Mouse (Mus musculus): ENCODE measurements around the gene Olfr1484. TPM values are rescaled to one million over a fixed set of nuclear protein-coding genes. Genes with fewer than 3 reads are reported as not detected.
"Not testable (repeated sequence)": the region's sequence is repeated elsewhere in the genome, so short reads cannot be mapped to it uniquely, and the experiment has no call there.

Gene Olfr1484
- not detected for total RNA-seq (2021)
- long read RNA-seq, experiment 1: 0 reads
- long read RNA-seq, experiment 2: 0 reads

- no peak for DNase-seq (ENCODE audit: low spot score in 2 of 2)
Observed at GRCm38 (mm10) chr19:13583211-13583610, at the start of gene Olfr1484. TSS of gene Olfr1484 (plus strand) at chr19:13583511.

- not testable (repeated sequence) for DNase-seq (ENCODE audit: low spot score in 2 of 2)
Observed at GRCm38 (mm10) chr19:13617075-13617474, 33.8 kb downstream of the Olfr1484 start, which contains the start of gene Olfr1487. TSS of gene Olfr1487 (plus strand) at chr19:13617375.

- no peak for DNase-seq (ENCODE audit: low spot score in 2 of 2)
Observed at GRCm38 (mm10) chr19:13631321-13631720, 48.0 kb downstream of the Olfr1484 start, which contains the start of gene Olfr1489. TSS of gene Olfr1489 (plus strand) at chr19:13631621.

Small RNAs within 50 kb of the gene (microRNA-seq; reads per million reads assigned to microRNA genes)
- gene Gm22323 (not detected), gene Gm23931 (not detected)

Other genes starting within 250 kb of the Olfr1484 start
- gene Olfr1466, start 244.6 kb upstream of the Olfr1484 start, total RNA-seq (2021): not detected
- gene Olfr1467, start 221.3 kb upstream of the Olfr1484 start, total RNA-seq (2021): not detected
- not detected for gene Olfr1469, start 175.7 kb upstream of the Olfr1484 start, total RNA-seq (2021)
- gene Olfr1471, start 140.1 kb upstream of the Olfr1484 start, total RNA-seq (2021): not detected
- gene Olfr1472, start 127.4 kb upstream of the Olfr1484 start, total RNA-seq (2021): not detected
- not detected for gene Olfr1474, start 113.9 kb upstream of the Olfr1484 start, total RNA-seq (2021)
- not detected for gene Olfr1475, start 103.3 kb upstream of the Olfr1484 start, total RNA-seq (2021)
- not detected for gene Olfr1477, start 83.0 kb upstream of the Olfr1484 start, total RNA-seq (2021)
- not detected for gene Olfr1480, start 55.6 kb upstream of the Olfr1484 start, total RNA-seq (2021)
- gene Olfr1487, start 33.9 kb downstream of the Olfr1484 start, total RNA-seq (2021): not detected
- not detected for gene Olfr1489, start 48.1 kb downstream of the Olfr1484 start, total RNA-seq (2021)
- gene Olfr1490, start 67.6 kb downstream of the Olfr1484 start, total RNA-seq (2021): not detected
- gene Olfr1491, start 113.8 kb downstream of the Olfr1484 start, total RNA-seq (2021): not detected
- not detected for gene Olfr1493-ps1, start 139.8 kb downstream of the Olfr1484 start, total RNA-seq (2021)
- not detected for gene Olfr1494, start 156.2 kb downstream of the Olfr1484 start, total RNA-seq (2021)
- not detected for gene Olfr1495, start 181.1 kb downstream of the Olfr1484 start, total RNA-seq (2021)
- gene Olfr1496, start 194.4 kb downstream of the Olfr1484 start, total RNA-seq (2021): not detected
- gene Olfr1497, start 214.7 kb downstream of the Olfr1484 start, total RNA-seq (2021): not detected
- gene Olfr1499, start 235.9 kb downstream of the Olfr1484 start, total RNA-seq (2021): not detected
- not detected for gene Olfr1500, start 247.0 kb downstream of the Olfr1484 start, total RNA-seq (2021)